Mouse (Mus musculus) gastrocnemius, postnatal 4 days (tissue): ENCODE data around the gene Rab3c. TPM values are rescaled to one million over a fixed set of nuclear protein-coding genes. Genes with fewer than 3 reads are reported as not detected.

Experiments
- DNase-seq, 2 experiments: peaks; one replicate each; pipeline ENCODE4 v3.0.0; 2021 to 2022; ENCODE audit warnings: low spot score in 2 of 2, mixed read lengths in 2 of 2
- total RNA-seq, 2 experiments: library from RNA; stranded (reverse); gene quantifications; 2 replicates each; pipeline ENCODE4 v1.2.3; 2021

The Rab3c gene
- total RNA-seq, 2 experiments from 2014 or later = 0.12 to 0.13 TPM

DNA sequence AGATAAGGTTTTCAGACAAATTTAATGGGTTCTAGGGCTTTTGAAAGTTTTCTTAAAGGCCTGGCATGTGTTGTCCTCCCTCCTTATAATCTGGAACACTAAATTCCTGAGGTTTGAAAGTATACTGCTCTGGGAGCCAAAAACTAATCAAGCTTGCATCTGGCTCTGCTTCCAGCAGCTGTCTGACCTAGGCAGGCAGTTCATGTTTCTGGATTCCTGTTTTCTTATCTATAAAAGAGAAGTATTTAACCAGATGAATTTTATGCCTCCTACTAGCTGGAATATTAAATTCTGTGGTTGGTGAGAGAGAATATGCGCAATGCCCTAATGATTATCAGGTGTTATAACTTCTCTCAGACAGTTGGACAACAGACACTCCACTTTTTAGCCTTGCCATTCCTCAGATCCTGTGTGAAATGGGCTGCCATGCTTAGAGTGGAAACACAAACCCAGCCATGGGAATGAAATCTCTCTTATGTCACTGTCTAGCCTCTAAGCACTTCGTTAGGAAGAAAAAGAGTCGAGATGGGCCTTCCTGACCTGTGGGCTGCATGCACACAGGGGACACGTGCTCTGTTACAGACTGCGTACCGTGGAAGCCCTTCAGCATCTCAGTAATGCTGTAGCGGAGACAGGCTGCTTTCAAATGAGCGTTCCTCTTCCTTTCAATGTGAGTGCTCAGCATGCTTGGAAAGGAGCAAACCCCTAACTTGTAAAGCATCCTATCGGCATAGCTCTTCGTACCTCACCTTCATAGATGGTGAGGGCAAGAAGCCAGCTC lies 256.2 kb downstream of the Rab3c start:
- DNase-seq = no peak

DNA sequence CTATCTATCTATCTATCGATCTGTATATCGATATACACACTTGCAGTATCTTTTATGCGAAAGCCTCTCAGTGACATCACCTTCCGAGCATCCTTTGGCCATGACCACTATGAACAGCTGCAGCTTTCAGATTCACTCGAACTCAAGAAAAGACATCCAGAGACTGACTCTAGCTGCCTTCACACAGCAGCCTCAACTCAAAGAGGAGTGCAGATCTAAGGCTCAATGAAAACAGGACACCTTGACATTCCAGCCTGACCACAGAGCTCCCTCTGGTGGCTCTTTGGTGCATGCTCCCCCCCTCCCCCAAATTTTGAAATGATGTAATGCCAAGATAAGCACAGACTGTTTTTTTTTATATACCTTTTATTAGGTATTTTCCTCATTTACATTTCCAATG lies 257.8 kb downstream of the Rab3c start:
- DNase-seq = no peak

DNA sequence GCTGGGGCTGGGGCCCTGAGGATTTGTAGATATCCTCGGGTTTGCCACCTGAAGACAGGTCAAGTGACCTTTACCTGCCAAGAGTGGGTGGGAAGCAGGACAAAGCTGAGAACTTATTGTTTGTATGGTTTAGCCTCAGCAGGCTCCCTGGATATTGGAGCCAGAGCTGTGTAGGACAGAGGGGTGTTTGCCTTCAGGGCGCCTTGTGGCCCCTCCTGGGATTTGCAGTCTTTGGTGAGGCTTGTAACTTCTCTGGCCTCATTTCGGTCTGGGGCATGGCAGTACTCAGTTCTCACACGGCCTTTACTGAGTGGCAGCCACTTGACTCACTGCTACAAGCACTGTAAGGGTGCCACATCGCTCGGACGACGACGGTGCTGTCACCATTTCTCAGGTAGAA lies 261.0 kb downstream of the Rab3c start:
- no peak for DNase-seq

DNA sequence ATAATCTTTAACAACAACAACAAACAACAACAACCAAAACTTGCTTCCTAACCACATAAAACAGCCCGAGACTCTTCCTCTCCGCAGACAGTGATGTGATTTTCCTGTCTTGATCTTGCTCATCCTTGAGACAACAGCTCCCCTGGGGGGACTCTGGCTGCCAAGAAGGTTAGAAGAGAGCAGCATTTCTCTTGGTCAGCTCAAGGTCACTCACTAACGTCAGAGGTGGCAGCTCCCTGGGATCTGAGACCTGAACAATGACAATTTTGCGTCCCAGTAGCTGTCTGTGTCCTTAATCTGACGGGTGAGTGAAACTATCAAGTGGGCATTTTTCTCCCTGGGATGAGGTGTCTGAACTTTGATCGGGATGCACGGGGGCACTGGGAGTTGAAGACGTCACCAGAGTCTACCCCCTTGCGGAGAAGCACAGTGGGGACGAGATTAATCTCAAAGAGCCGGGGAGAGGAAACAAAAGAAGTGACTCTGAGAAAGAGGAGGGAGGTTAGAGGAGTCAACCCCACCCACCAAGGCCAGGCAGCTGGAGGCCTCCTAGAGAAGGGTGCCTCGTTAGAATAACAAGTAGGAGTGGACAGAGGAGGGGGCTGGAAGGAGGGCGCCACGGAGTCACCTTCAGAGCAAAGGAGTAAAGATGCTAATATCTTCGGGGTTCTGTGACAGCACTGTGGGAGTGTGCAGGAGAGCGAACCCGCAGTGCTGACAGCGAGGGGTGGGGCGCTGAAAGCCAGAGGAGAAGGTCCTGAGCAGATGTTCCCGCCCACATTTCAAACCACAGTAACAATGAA lies 261.7 kb downstream of the Rab3c start:
- DNase-seq = peak in 1 of 2 experiments; percentile 22

DNA sequence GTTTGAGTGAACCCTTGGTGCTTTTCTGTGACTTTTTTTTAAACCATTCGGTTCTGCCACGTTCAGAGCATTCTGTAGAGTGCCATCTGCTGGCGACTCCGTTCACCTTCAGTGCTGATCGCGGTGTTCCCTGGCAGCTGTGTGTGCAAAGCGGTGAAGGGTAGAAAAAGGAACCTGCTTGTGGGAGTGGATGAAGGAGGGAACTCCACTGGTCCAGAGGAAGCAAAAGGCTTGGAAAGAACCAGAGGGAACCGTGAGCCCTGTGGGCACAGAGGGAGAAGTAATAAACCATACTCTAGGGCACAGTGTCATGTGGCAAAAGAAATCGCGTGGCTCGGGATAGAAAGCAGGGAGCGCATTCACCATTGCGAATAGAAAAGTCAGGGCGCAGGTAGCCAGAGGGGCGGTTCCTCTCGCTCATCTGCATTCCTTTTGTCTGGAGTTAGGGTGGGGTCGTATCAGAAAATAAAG lies 262.3 kb downstream of the Rab3c start:
- peak; percentile 50 to 83 for DNase-seq

DNA sequence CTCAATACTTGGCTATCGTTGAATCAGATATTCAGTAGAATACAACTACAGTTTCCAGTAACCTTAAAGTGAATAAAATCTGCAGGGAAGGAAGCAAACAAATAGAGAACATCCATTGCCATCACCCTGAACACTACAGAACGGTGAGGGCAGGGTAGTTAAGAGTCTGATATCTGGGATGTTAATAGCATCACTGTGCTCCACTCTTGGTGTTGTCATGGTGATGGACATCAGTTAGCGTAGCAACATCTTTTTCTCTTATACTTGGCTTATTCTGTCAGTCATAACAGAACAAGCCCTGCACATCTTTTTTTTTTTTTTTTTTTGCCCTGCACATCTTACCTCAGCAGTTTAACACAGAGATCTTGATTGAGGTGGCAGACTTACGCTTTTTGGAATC lies 268.8 kb downstream of the Rab3c start:
- DNase-seq = no peak

DNA sequence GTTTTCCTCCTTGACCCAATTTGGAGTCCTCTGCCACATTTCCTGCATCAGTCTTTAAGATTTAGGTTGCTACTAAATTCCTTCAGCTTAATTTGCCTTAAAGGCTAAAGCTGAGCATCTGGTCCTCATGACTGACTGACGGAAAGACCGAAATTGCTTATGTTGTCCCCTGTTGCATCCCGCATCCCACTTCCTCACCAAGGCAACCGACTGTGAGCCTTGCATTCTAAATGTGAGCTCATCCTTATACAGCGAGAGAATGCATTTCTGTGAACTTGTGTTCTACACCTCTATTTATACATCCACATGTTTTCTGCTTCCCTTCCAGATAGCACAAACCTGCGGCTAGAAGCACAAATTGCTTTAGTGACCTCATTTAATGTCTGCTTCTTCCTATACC lies 269.9 kb downstream of the Rab3c start:
- DNase-seq = no peak

DNA sequence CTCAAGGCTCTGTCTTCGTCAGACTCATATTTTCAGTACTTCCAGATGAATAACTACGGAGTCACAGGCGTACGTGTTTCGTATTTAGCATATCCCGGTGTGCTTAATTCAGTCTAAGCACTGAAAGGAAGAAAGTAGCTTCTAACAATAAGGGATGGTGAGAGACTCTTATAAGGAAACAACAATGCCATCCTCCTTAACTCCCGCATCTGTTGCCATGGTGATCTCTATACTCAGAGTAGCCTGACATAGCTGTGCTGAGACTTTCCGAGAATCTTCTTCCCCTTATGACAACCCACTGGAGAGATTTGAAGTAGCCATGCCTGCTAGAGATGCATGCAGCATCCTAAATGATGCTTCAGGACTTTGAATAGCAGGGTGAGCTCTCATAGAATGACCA lies 272.3 kb downstream of the Rab3c start:
- no peak for DNase-seq

DNA sequence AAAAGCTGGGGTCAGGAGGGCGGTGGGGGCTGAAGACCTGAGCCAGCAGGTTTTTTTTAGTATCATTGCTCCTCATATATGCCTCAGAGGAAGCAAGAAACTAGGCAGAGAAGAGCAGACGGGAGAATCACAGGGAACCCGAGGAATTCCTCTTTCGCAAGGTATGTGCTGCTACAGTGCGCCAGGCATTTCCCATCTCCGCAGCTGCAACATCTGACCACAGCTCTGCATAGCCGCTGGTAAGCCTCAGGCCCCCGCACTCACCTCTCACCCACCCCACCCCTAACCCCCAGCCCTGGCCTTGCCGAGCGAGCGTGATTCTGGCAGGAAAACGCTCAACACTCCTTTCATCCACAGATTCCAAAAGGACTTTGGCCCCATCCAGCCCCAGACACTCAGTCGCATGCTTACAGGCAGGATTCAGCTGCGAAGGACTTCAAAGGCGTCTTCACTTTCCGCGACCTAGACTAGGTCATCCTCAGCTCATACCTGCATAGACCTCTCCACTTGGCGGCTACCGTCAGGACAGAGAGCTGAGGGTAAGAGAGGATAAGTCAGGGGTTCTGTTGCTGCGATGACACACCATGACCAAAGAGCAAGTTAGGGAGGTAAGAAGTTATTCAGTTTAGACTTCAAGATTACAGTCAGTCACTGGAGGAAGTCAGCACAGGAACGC lies 274.6 kb downstream of the Rab3c start:
- DNase-seq = no peak

Other genes starting within 250 kb of the Rab3c start
- under 1 TPM in 1 of 2 experiments, not detected in 1; 0.12 TPM for gene Gapt, start 76.2 kb upstream of the Rab3c start, total RNA-seq
- gene Plk2, start 114.0 kb upstream of the Rab3c start, total RNA-seq = 10 to 100 TPM; 40.2 to 47.9 TPM